Mouse (Mus musculus): ENCODE results near the gene Ssu72. TPM values are rescaled to one million over a fixed set of nuclear protein-coding genes. Genes with fewer than 3 reads are reported as not detected.
A peak's percentile ranks its signal among the peaks of the same experiment; 100 is the strongest.

Gene Ssu72
- total and polyA plus RNA-seq, 3 experiments, result 160 to 245 (median 169) TPM

DNA sequence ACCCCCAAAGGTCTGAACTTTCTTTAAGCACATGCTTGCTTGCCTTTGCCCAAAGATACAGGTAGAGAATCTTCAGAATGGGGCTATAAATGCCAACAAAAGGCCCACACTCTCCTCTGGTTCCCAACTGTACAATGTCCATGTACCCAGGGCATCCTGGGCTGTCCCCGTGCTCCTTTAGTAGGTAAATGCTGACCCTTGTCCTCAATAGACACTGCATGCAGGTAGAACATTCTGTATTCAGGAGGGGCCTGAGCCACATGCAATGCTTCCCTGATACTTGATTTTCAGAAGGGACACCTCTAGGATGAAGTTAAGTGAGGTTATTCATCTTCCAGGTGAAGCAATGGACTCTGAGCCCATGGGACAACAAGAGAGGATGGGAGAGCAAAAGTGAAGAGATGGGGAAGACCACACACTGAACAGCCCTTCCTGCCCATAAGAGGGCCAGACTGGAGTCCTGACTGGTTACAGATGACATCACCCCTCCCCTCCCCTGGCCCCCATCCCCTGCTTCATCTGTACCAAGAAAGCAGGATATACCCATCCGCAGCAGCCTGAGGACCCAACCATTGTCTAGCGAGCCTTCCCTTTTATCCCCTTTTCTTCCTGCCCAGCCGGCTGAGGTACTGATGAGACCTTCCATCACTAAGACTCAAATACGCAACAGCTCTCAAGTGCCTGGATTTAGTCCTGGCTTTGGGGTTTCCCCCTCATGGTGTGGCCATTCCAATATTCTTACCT, 68.9 kb downstream of the Ssu72 start:
- Histone ChIP-seq H3K9ac (ENCODE audit: insufficient read depth, low read depth) (no peak overlapping the region), H3K4me3 (replicated peaks in 1 of 3; ENCODE audit: low read depth in 2 of 3, low read length in 2 of 3, poor library complexity in 1 of 3) (no peak overlapping the region), H3K27ac (ENCODE audit: insufficient read depth, low read depth) (no peak overlapping the region), H3K36me3 (replicated peaks in 1 of 2; ENCODE audit: control insufficient read depth in 1 of 2, insufficient read depth in 1 of 2, low read length in 1 of 2) (no peaks in the 10 kb centered on the region), H3K27me3 (replicated peaks) (peaks cover 44% of the 10 kb centered on the region), H3K4me2 (ENCODE audit: insufficient read depth, low read depth, poor library complexity, severe bottlenecking) (peak overlapping the region; percentile 79), H3K4me1 (ENCODE audit: control insufficient read depth in 1 of 2, insufficient read depth in 2 of 2) (peaks cover 21 to 50% of the 10 kb centered on the region in 2 experiments), H3K9me3 (replicated peaks; ENCODE audit: low read length) (no peaks in the 10 kb centered on the region), H3K79me2 (replicated peaks; ENCODE audit: control insufficient read depth, extremely low read depth, insufficient read depth, poor library complexity, severe bottlenecking) (no peaks in the 10 kb centered on the region)
- in situ Hi-C loops (cut with MboI; ENCODE audit: low pct_ligation_motif_present, low pct_unique_long_range_greater_than_20kb, low sequenced_read_pairs) (no loop called here), dilution Hi-C loops (cut with MboI; ENCODE audit: extremely low pct_ligation_motif_present, extremely low pct_unique_long_range_greater_than_20kb, low sequenced_read_pairs) (no loop called here)
- DNase-seq (ENCODE audit: extremely low read depth), result no peak
- no peak for TF ChIP-seq USF1 (IDR thresholded peaks at IDR 0.05; ENCODE audit: low read depth, low read length)

DNA sequence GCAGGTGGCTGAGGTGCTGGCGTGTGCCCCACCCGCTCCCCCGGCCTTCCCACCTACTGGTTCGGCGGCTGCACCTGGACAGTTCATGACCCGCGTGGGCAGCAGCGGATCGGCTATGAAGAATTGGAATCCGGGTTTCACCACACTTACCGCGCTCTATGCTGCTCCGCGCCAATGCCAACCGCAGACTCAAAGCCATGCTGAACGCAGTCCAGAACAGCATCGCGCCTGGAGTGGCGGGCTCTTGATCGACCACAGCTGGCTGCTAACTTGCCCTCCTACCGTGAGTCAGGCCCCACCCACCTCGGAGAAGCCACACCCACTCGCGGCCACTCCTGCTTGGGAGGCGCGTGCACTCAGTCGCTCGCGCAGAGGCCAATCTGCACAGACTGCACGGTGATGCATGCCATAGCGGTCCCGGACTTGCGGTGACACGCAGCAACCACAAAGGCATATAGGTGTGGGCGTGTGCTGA, 69.7 kb downstream of the Ssu72 start, which contains the start of gene Vwa1:
Gene Vwa1, minus strand, starts transcription at position 419 of the 475 bp plus-strand sequence.
- no peaks in the 10 kb centered on the region for H3K79me2 ChIP-seq (replicated peaks; ENCODE audit: control insufficient read depth, extremely low read depth, insufficient read depth, poor library complexity, severe bottlenecking)
- DNase-seq (ENCODE audit: extremely low read depth), result peak; percentile 72
- peaks cover 45% of the 10 kb centered on the region for H3K27me3 ChIP-seq (replicated peaks)
- dilution Hi-C loops (cut with MboI; ENCODE audit: extremely low pct_ligation_motif_present, extremely low pct_unique_long_range_greater_than_20kb, low sequenced_read_pairs), result no loop called here
- no peaks in the 10 kb centered on the region for H3K36me3 ChIP-seq (replicated peaks in 1 of 2; ENCODE audit: control insufficient read depth in 1 of 2, insufficient read depth in 1 of 2, low read length in 1 of 2)
- peak within 1 kb of the TSS in 2 of 3 experiments; percentile 12 to 42 for H3K4me3 ChIP-seq (replicated peaks in 1 of 3; ENCODE audit: low read depth in 2 of 3, low read length in 2 of 3, poor library complexity in 1 of 3)
- peaks cover 21 to 45% of the 10 kb centered on the region in 2 experiments for H3K4me1 ChIP-seq (ENCODE audit: control insufficient read depth in 1 of 2, insufficient read depth in 2 of 2)
- H3K9me3 ChIP-seq (replicated peaks; ENCODE audit: low read length), result no peaks in the 10 kb centered on the region
- in situ Hi-C loops (cut with MboI; ENCODE audit: low pct_ligation_motif_present, low pct_unique_long_range_greater_than_20kb, low sequenced_read_pairs), result no loop called here
- H3K9ac ChIP-seq (ENCODE audit: insufficient read depth, low read depth), result no peak within 1 kb of the TSS
- no peak within 1 kb of the TSS for H3K27ac ChIP-seq (ENCODE audit: insufficient read depth, low read depth)
- peak within 1 kb of the TSS; percentile 79 for H3K4me2 ChIP-seq (ENCODE audit: insufficient read depth, low read depth, poor library complexity, severe bottlenecking)
- TF ChIP-seq ZNF384 (IDR thresholded peaks at IDR 0.05; ENCODE audit: low read depth, low read length), result no peak
- TF ChIP-seq POLR2AphosphoS2 (IDR thresholded peaks at IDR 0.05; ENCODE audit: low read depth, low read length), result no peak
- no peak for TF ChIP-seq ZC3H11A (IDR thresholded peaks at IDR 0.05; ENCODE audit: low read depth, low read length)
- TF ChIP-seq MYC (IDR thresholded peaks at IDR 0.05; ENCODE audit: low read depth, low read length), result no peak
- no peak for TF ChIP-seq ELF1 (IDR thresholded peaks at IDR 0.05; ENCODE audit: low read depth, low read length)
- TF ChIP-seq BHLHE40 (IDR thresholded peaks at IDR 0.05; ENCODE audit: low read depth, low read length), result peak; percentile 29; the same call in 1 of the 2 replicates
- TF ChIP-seq RAD21 (IDR thresholded peaks at IDR 0.05; ENCODE audit: low read depth, low read length), result no peak
- TF ChIP-seq PAX5 (IDR thresholded peaks at IDR 0.05; ENCODE audit: low read length), result no peak
- no peak for TF ChIP-seq ETS1 (conservative IDR thresholded peaks at IDR 0.05; ENCODE audit: low read depth, low read length)
- TF ChIP-seq NELFE (IDR thresholded peaks at IDR 0.05; ENCODE audit: low read depth, low read length), result no peak
- no peak for TF ChIP-seq KAT2A (IDR thresholded peaks at IDR 0.05; ENCODE audit: insufficient replicate concordance, low read length)
- TF ChIP-seq SIN3A (IDR thresholded peaks at IDR 0.05; ENCODE audit: low read length), result peak; percentile 43; the same call in 1 of the 2 replicates
- peak; percentile 6; the same call in 1 of the 2 replicates for TF ChIP-seq MEF2A (IDR thresholded peaks at IDR 0.05; ENCODE audit: borderline replicate concordance, low read depth, low read length)
- TF ChIP-seq ZMIZ1 (IDR thresholded peaks at IDR 0.05; ENCODE audit: low read depth, low read length), result 0 out of 2 replicates have a peak, but pooled peaks have one; percentile 46
- no peak for TF ChIP-seq GABPA (IDR thresholded peaks at IDR 0.05; ENCODE audit: insufficient replicate concordance, low read depth, low read length)
- no peak for TF ChIP-seq UBTF (IDR thresholded peaks at IDR 0.05; ENCODE audit: low read depth, low read length)
- TF ChIP-seq RCOR1 (conservative IDR thresholded peaks at IDR 0.05; ENCODE audit: low read depth, low read length), result no peak
- peak; percentile 65 for TF ChIP-seq MXI1 (IDR thresholded peaks at IDR 0.05; ENCODE audit: low read depth, low read length)
- TF ChIP-seq JUN (IDR thresholded peaks at IDR 0.05; ENCODE audit: insufficient read depth, low read depth, low read length), result no peak
- peak; percentile 62; the same call in 1 of the 2 replicates for TF ChIP-seq NRF1 (IDR thresholded peaks at IDR 0.05; ENCODE audit: low read depth, low read length)
- TF ChIP-seq JUND (conservative IDR thresholded peaks at IDR 0.05; ENCODE audit: low read depth, low read length), result no peak
- no peak for TF ChIP-seq ZKSCAN1 (IDR thresholded peaks at IDR 0.05; ENCODE audit: borderline replicate concordance, low read depth, low read length)
- TF ChIP-seq POLR2A (IDR thresholded peaks at IDR 0.05; ENCODE audit: low read depth, low read length), result peak; percentile 43; the same call in 1 of the 2 replicates
- TF ChIP-seq IRF4 (IDR thresholded peaks at IDR 0.05; ENCODE audit: low read depth, low read length), result 0 out of 2 replicates have a peak, but pooled peaks have one; percentile 15
- no peak for TF ChIP-seq TBP (conservative IDR thresholded peaks at IDR 0.05; ENCODE audit: low read depth, low read length)
- TF ChIP-seq MAX (IDR thresholded peaks at IDR 0.05; ENCODE audit: low read length), result peak; percentile 71; the same call in 1 of the 2 replicates
- TF ChIP-seq E2F4 (IDR thresholded peaks at IDR 0.05; ENCODE audit: insufficient replicate concordance, low read depth, low read length), result no peak
- TF ChIP-seq EP300 (IDR thresholded peaks at IDR 0.05; ENCODE audit: low read length), result 0 out of 2 replicates have a peak, but pooled peaks have one; percentile 12
- TF ChIP-seq HCFC1 (IDR thresholded peaks at IDR 0.05; ENCODE audit: low read depth, low read length), result no peak
- TF ChIP-seq USF1 (IDR thresholded peaks at IDR 0.05; ENCODE audit: low read depth, low read length), result no peak
- TF ChIP-seq USF2 (conservative IDR thresholded peaks at IDR 0.05; ENCODE audit: low read depth, low read length), result no peak
